Mouse (Mus musculus) CD4-positive, CD25-positive, alpha-beta regulatory T cell, adult 4 months (primary cell): Measurements from ENCODE around the gene Gpank1. TPM values are rescaled to one million over a fixed set of nuclear protein-coding genes. Genes with fewer than 3 reads are reported as not detected.

ENCODE experiments used
- ATAC-seq: one replicate; pipeline ENCODE4 v1.8.0; 2017
- polyA plus RNA-seq, 2 experiments: library from polyadenylated mRNA; unstranded; fragments of 100-300 nt; shearing (Covaris generic); gene quantifications; one replicate each; pipeline ENCODE4 v1.2.1; 2017

Gene Gpank1
- polyA plus RNA-seq, 2 experiments from 2014 or later = 80.4 to 86.0 TPM

GRCm38 (mm10) chr17:35132174-35132560 lies 10.9 kb downstream of the Gpank1 start:
- no peak for ATAC-seq

GRCm38 (mm10) chr17:35133517-35133916 lies 12.3 kb downstream of the Gpank1 start:
- no peak for ATAC-seq

GRCm38 (mm10) chr17:35134801-35135590 lies 13.7 kb downstream of the Gpank1 start, which contains the start of gene Bag6:
Bag6 (plus strand) TSS chr17:35135178.
- ATAC-seq = peak; percentile 83

GRCm38 (mm10) chr17:35135591-35136320 lies 14.5 kb downstream of the Gpank1 start:
- peak; percentile 22 for ATAC-seq

- no peak for ATAC-seq
These were observed 18.0 kb downstream of the Gpank1 start for GRCm38 (mm10) chr17:35139269-35139668.

- no peak for ATAC-seq
These were observed 19.3 kb downstream of the Gpank1 start for GRCm38 (mm10) chr17:35140490-35140996.

GRCm38 (mm10) chr17:35141971-35142370 lies 20.7 kb downstream of the Gpank1 start:
- ATAC-seq = no peak

- no peak for ATAC-seq
These were observed 24.9 kb downstream of the Gpank1 start for GRCm38 (mm10) chr17:35146139-35146538.

- no peak for ATAC-seq
These were observed 26.1 kb downstream of the Gpank1 start for GRCm38 (mm10) chr17:35147348-35147747.

- no peak for ATAC-seq
These were observed 26.8 kb downstream of the Gpank1 start for GRCm38 (mm10) chr17:35147922-35148639.

- no peak for ATAC-seq
These were observed 30.9 kb downstream of the Gpank1 start for GRCm38 (mm10) chr17:35152121-35152520.

- no peak for ATAC-seq
These were observed 31.8 kb downstream of the Gpank1 start for GRCm38 (mm10) chr17:35153077-35153476.

GRCm38 (mm10) chr17:35153931-35154330 lies 32.7 kb downstream of the Gpank1 start:
- no peak for ATAC-seq

GRCm38 (mm10) chr17:35154616-35155015 lies 33.4 kb downstream of the Gpank1 start:
- ATAC-seq = no peak

- no peak for ATAC-seq
These were observed 34.2 kb downstream of the Gpank1 start for GRCm38 (mm10) chr17:35155451-35155850.

GRCm38 (mm10) chr17:35156461-35157200 lies 35.4 kb downstream of the Gpank1 start:
- no peak for ATAC-seq

- ATAC-seq = no peak
These were observed 36.0 kb downstream of the Gpank1 start for GRCm38 (mm10) chr17:35157254-35157653.

- ATAC-seq = no peak
These were observed 36.5 kb downstream of the Gpank1 start for GRCm38 (mm10) chr17:35157661-35158175.

GRCm38 (mm10) chr17:35158850-35159593 lies 37.8 kb downstream of the Gpank1 start:
- no peak for ATAC-seq

- ATAC-seq = no peak
These were observed 38.4 kb downstream of the Gpank1 start for GRCm38 (mm10) chr17:35159638-35160037.

GRCm38 (mm10) chr17:35161421-35161820 lies 40.2 kb downstream of the Gpank1 start:
- ATAC-seq = no peak
